Mouse (Mus musculus) bone marrow macrophage, adult 2 months (primary cell): Measurements from ENCODE around the gene Slc10a4.

Experiments
- CTCF ChIP-seq: IDR thresholded peaks from 2 replicates; pipeline ENCODE4 v1.5.1; 2012; ENCODE audit warnings: low read depth, mild to moderate bottlenecking, low read length, moderate library complexity
- POLR2A ChIP-seq: IDR thresholded peaks from 2 replicates; pipeline ENCODE4 v1.6.1; 2012; ENCODE audit warnings: mild to moderate bottlenecking, low read depth, low read length, borderline replicate concordance

GRCm38 (mm10) chr5:72984091-72984490 lies 22.6 kb upstream of the Slc10a4 start:
- TF ChIP-seq CTCF (no peak), POLR2A (no peak)
